Mouse (Mus musculus) limb, embryonic 14.5 days (tissue): ENCODE data around the gene Mpped2. TPM values are rescaled to one million over a fixed set of nuclear protein-coding genes. Genes with fewer than 3 reads are reported as not detected.

ENCODE experiments used
- ATAC-seq: fragments of 200-750 bp; cut with Nextera tagmentation; 2 replicates; pipeline ENCODE4 v1.8.0; 2017; ENCODE audit warnings: low read depth, moderate number of reproducible peaks, moderate TSS enrichment; ENCODE audit not compliant: low FRiP score
- DNase-seq: peaks from one replicate; pipeline ENCODE4 v3.0.0-alpha.2; 2015; ENCODE audit warnings: low spot score
- H3K27ac ChIP-seq: fragments of 300-500 bp; sonication (generic); replicated peaks from 2 replicates; pipeline ENCODE4 v1.5.1; 2014; ENCODE audit warnings: low read depth, mild to moderate bottlenecking, low read length, moderate library complexity, mixed read lengths
- H3K27me3 ChIP-seq: fragments of 300-500 bp; sonication (generic); 2 replicates; pipeline ENCODE4 v1.6.1; 2014; ENCODE audit warnings: low read length, mixed read lengths; ENCODE audit not compliant: control insufficient read depth, insufficient read depth
- H3K36me3 ChIP-seq: fragments of 300-500 bp; sonication (generic); 2 replicates; pipeline ENCODE4 v1.6.1; 2014; ENCODE audit warnings: mild to moderate bottlenecking, low read length, moderate library complexity, mixed read lengths; ENCODE audit not compliant: control insufficient read depth, insufficient read depth
- H3K4me1 ChIP-seq: fragments of 300-500 bp; sonication (generic); 2 replicates; pipeline ENCODE4 v1.6.1; 2014; ENCODE audit warnings: antibody characterized with exemption, low read length, mixed read lengths; ENCODE audit not compliant: control insufficient read depth, insufficient read depth
- H3K4me2 ChIP-seq: fragments of 300-500 bp; sonication (generic); replicated peaks from 2 replicates; pipeline ENCODE4 v1.6.1; 2014; ENCODE audit warnings: low read depth, mild to moderate bottlenecking, low read length, moderate library complexity; ENCODE audit not compliant: severe bottlenecking
- H3K4me3 ChIP-seq: fragments of 300-500 bp; sonication (generic); replicated peaks from 2 replicates; pipeline ENCODE4 v1.5.1; 2014; ENCODE audit warnings: low read length
- H3K9ac ChIP-seq: fragments of 300-500 bp; sonication (generic); 2 replicates; pipeline ENCODE4 v1.6.1; 2014; ENCODE audit warnings: mild to moderate bottlenecking, low read depth, low read length, moderate library complexity; ENCODE audit not compliant: severe bottlenecking
- H3K9me3 ChIP-seq: fragments of 300-500 bp; sonication (generic); 2 replicates; pipeline ENCODE4 v1.6.1; 2016; ENCODE audit warnings: low read length; ENCODE audit not compliant: control insufficient read depth
- POLR2A ChIP-seq: fragments of 200-500 bp; IDR thresholded peaks from 2 replicates; pipeline ENCODE4 v1.8.0; 2012; ENCODE audit warnings: inconsistent platforms, mild to moderate bottlenecking, moderate library complexity, borderline replicate concordance; ENCODE audit not compliant: insufficient read depth, insufficient read length; ENCODE audit errors: extremely low read depth
- WGBS: fragments of 180-500 bp; shearing (Covaris S2); extraction: QIAGEN DNeasy Blood & Tissue Kit; methylation state at CpG from one replicate; pipeline ENCODE4 v1.1.7; 2014; 5-methylcytosine and 5-hydroxymethylcytosine counted together
- polyA plus RNA-seq, 2 experiments: library from polyadenylated mRNA; depleted of rRNA in 1 of 2; stranded (reverse) in 1 of 2; unstranded in 1 of 2; fragments of >200 nt; fragmentation: Nextera tagmentation in 1 of 2; extraction: Ambion mirVana in 1 of 2; gene quantifications; 2 replicates each; pipeline versions ENCODE4 v1.2.1 to v1.2.3; 2012 to 2014

Gene Mpped2
- polyA plus RNA-seq, 2 experiments = 37.8 to 79.5 TPM

- Histone ChIP-seq H3K4me1 (no peaks in the 10 kb centered on the region), H3K4me3 (no peak overlapping the region), H3K27me3 (no peaks in the 10 kb centered on the region), H3K36me3 (peaks cover 21% of the 10 kb centered on the region), H3K4me2 (no peak overlapping the region), H3K9ac (no peak overlapping the region), H3K27ac (no peak overlapping the region), H3K9me3 (no peaks in the 10 kb centered on the region)
- no peak for TF ChIP-seq POLR2A
- WGBS = 76% methylated on average over 5 of the region's 5 CpGs
- no peak for DNase-seq
- no peak; the same call in 1 of the 2 replicates for ATAC-seq
These were observed 12.6 kb downstream of the Mpped2 start for GRCm38 (mm10) chr2:106705664-106706063.

GRCm38 (mm10) chr2:106707136-106707535, 14.1 kb downstream of the Mpped2 start:
- no peak for ATAC-seq

GRCm38 (mm10) chr2:106710862-106711477, 17.9 kb downstream of the Mpped2 start:
- Histone ChIP-seq H3K27me3 (no peaks in the 10 kb centered on the region), H3K4me1 (peaks cover 30% of the 10 kb centered on the region), H3K4me2 (no peak overlapping the region), H3K9ac (no peak overlapping the region), H3K9me3 (no peaks in the 10 kb centered on the region), H3K36me3 (0 out of 2 replicates have a peak, but pooled peaks cover 4% of the 10 kb centered on the region), H3K27ac (no peak overlapping the region), H3K4me3 (no peak overlapping the region)
- no peak for TF ChIP-seq POLR2A
- 20% methylated on average over 7 of the region's 7 CpGs for WGBS
- no peak for ATAC-seq
- DNase-seq = no peak

More at GRCm38 (mm10) chr2:106707136-106707535, 14.1 kb downstream of the Mpped2 start:
- no peak overlapping the region for H3K4me3 ChIP-seq
- no peak for DNase-seq
- no peaks in the 10 kb centered on the region for H3K9me3 ChIP-seq
- no peaks in the 10 kb centered on the region for H3K27me3 ChIP-seq
- no peak for TF ChIP-seq POLR2A
- no peak overlapping the region for H3K4me2 ChIP-seq
- peaks cover 11% of the 10 kb centered on the region for H3K36me3 ChIP-seq
- peaks cover 9% of the 10 kb centered on the region for H3K4me1 ChIP-seq
- WGBS = 90% methylated on average over 2 of the region's 2 CpGs
- H3K9ac ChIP-seq = no peak overlapping the region
- H3K27ac ChIP-seq = no peak overlapping the region

GRCm38 (mm10) chr2:106711506-106711905, 18.4 kb downstream of the Mpped2 start:
- no peak overlapping the region for H3K4me3 ChIP-seq
- WGBS = 43% methylated on average over 6 of the region's 6 CpGs
- peaks cover 33% of the 10 kb centered on the region for H3K4me1 ChIP-seq
- no peak overlapping the region for H3K27ac ChIP-seq
- no peak for ATAC-seq
- H3K27me3 ChIP-seq = no peaks in the 10 kb centered on the region
- no peak for DNase-seq
- no peaks in the 10 kb centered on the region for H3K9me3 ChIP-seq
- H3K9ac ChIP-seq = no peak overlapping the region
- no peak for TF ChIP-seq POLR2A
- no peak overlapping the region for H3K4me2 ChIP-seq
- H3K36me3 ChIP-seq = 0 out of 2 replicates have a peak, but pooled peaks cover 4% of the 10 kb centered on the region

GRCm38 (mm10) chr2:106713151-106713550, 20.1 kb downstream of the Mpped2 start:
- DNase-seq (peak; percentile 68), ATAC-seq (peak; percentile 78; the same call in 1 of the 2 replicates)
- Histone ChIP-seq H3K9me3 (no peaks in the 10 kb centered on the region), H3K27me3 (no peaks in the 10 kb centered on the region), H3K27ac (peak overlapping the region; percentile 56), H3K4me2 (no peak overlapping the region), H3K36me3 (no peaks in the 10 kb centered on the region), H3K4me3 (no peak overlapping the region), H3K9ac (no peak overlapping the region), H3K4me1 (peaks cover 33% of the 10 kb centered on the region)
- 3% methylated on average over 4 of the region's 4 CpGs for WGBS
- TF ChIP-seq POLR2A = no peak
